Mouse (Mus musculus) forebrain, embryonic 10.5 days (tissue): ENCODE data around the gene Gabbr2. TPM values are rescaled to one million over a fixed set of nuclear protein-coding genes. Genes with fewer than 3 reads are reported as not detected.

ENCODE experiments used
- DNase-seq: peaks from one replicate; pipeline ENCODE4 v3.0.0-alpha.2; 2017; ENCODE audit warnings: low spot score; ENCODE audit errors: extremely low spot score
- H3K27ac ChIP-seq: fragments of 300-500 bp; sonication (generic); 2 replicates; pipeline ENCODE4 v1.5.1; 2016; ENCODE audit warnings: mild to moderate bottlenecking
- H3K27me3 ChIP-seq: fragments of 300-500 bp; sonication (generic); 2 replicates; pipeline ENCODE4 v1.6.1; 2016; ENCODE audit warnings: mild to moderate bottlenecking; ENCODE audit not compliant: poor library complexity, severe bottlenecking
- H3K36me3 ChIP-seq: fragments of 300-500 bp; sonication (generic); replicated peaks from 2 replicates; pipeline ENCODE4 v1.6.1; 2016; ENCODE audit warnings: mild to moderate bottlenecking, moderate library complexity
- H3K4me1 ChIP-seq: fragments of 300-500 bp; sonication (generic); 2 replicates; pipeline ENCODE4 v1.6.1; 2016
- H3K4me3 ChIP-seq: fragments of 300-500 bp; sonication (generic); 2 replicates; pipeline ENCODE4 v1.5.1; 2016; ENCODE audit warnings: mild to moderate bottlenecking, moderate library complexity
- H3K9me3 ChIP-seq: fragments of 300-500 bp; sonication (generic); 2 replicates; pipeline ENCODE4 v1.6.1; 2016; ENCODE audit warnings: mild to moderate bottlenecking, moderate library complexity
- WGBS: fragments of 180-500 bp; shearing (Covaris S2); methylation state at CpG from one replicate; pipeline ENCODE4 v1.1.7; 2016; 5-methylcytosine and 5-hydroxymethylcytosine counted together
- polyA plus RNA-seq: library from polyadenylated mRNA; unstranded; fragments of >200 nt; fragmentation: Nextera tagmentation; extraction: Ambion mirVana; gene quantifications from 2 replicates; pipeline ENCODE4 v1.2.1, GENCODE M21; 2016

The Gabbr2 gene
- polyA plus RNA-seq, 1 experiment from 2014 or later: 0.06 TPM

GRCm38 (mm10) chr4:46868181-46868580 lies 123.5 kb downstream of the Gabbr2 start:
- H3K36me3 ChIP-seq: no peaks in the 10 kb centered on the region
- peaks cover 16% of the 10 kb centered on the region for H3K27me3 ChIP-seq
- peaks cover 11% of the 10 kb centered on the region for H3K4me1 ChIP-seq
- no peak overlapping the region for H3K27ac ChIP-seq
- no peak overlapping the region for H3K4me3 ChIP-seq
- DNase-seq: no peak
- 90% methylated on average over 5 of the region's 5 CpGs for WGBS
- no peaks in the 10 kb centered on the region for H3K9me3 ChIP-seq

- Histone ChIP-seq H3K4me1 (peaks cover 15% of the 10 kb centered on the region), H3K4me3 (no peak overlapping the region), H3K27ac (no peak overlapping the region), H3K27me3 (peaks cover 16% of the 10 kb centered on the region), H3K36me3 (no peaks in the 10 kb centered on the region), H3K9me3 (no peaks in the 10 kb centered on the region)
- WGBS: 91% methylated on average over 10 of the region's 10 CpGs
- DNase-seq: no peak
These were observed 123.9 kb downstream of the Gabbr2 start for GRCm38 (mm10) chr4:46867779-46868178.

- Histone ChIP-seq H3K27ac (no peak overlapping the region), H3K4me1 (peaks cover 17% of the 10 kb centered on the region), H3K27me3 (peaks cover 7% of the 10 kb centered on the region; the same call in 1 of the 2 replicates), H3K36me3 (no peaks in the 10 kb centered on the region), H3K4me3 (no peak overlapping the region), H3K9me3 (no peaks in the 10 kb centered on the region)
- 82% methylated on average over 2 of the region's 2 CpGs for WGBS
- DNase-seq: no peak
These were observed 125.6 kb downstream of the Gabbr2 start for GRCm38 (mm10) chr4:46866070-46866469.

- DNase-seq: no peak
- WGBS: 83% methylated on average over 12 of the region's 12 CpGs
- H3K27me3 ChIP-seq: peaks cover 19% of the 10 kb centered on the region
These were observed 128.0 kb downstream of the Gabbr2 start for GRCm38 (mm10) chr4:46863721-46864120.

GRCm38 (mm10) chr4:46862677-46863076 lies 129.0 kb downstream of the Gabbr2 start:
- Histone ChIP-seq H3K4me3 (no peak overlapping the region), H3K9me3 (no peaks in the 10 kb centered on the region), H3K27me3 (peaks cover 22% of the 10 kb centered on the region), H3K4me1 (peaks cover 33% of the 10 kb centered on the region), H3K36me3 (no peaks in the 10 kb centered on the region), H3K27ac (no peak overlapping the region)
- WGBS: 92% methylated on average over 4 of the region's 4 CpGs
- no peak for DNase-seq

More at GRCm38 (mm10) chr4:46863721-46864120, 128.0 kb downstream of the Gabbr2 start:
- H3K4me3 ChIP-seq: no peak overlapping the region
- no peaks in the 10 kb centered on the region for H3K9me3 ChIP-seq
- peaks cover 28% of the 10 kb centered on the region for H3K4me1 ChIP-seq
- no peaks in the 10 kb centered on the region for H3K36me3 ChIP-seq
- no peak overlapping the region for H3K27ac ChIP-seq

- WGBS: 80% methylated on average over 6 of the region's 6 CpGs
- no peak overlapping the region for H3K27ac ChIP-seq
- DNase-seq: no peak
- H3K4me3 ChIP-seq: no peak overlapping the region
- no peaks in the 10 kb centered on the region for H3K9me3 ChIP-seq
- no peaks in the 10 kb centered on the region for H3K36me3 ChIP-seq
- peaks cover 39% of the 10 kb centered on the region for H3K27me3 ChIP-seq
- peaks cover 33% of the 10 kb centered on the region for H3K4me1 ChIP-seq
These were observed 131.1 kb downstream of the Gabbr2 start for GRCm38 (mm10) chr4:46860586-46860985.

GRCm38 (mm10) chr4:46858899-46859298 lies 132.8 kb downstream of the Gabbr2 start:
- Histone ChIP-seq H3K27me3 (peaks cover 45% of the 10 kb centered on the region), H3K27ac (0 out of 2 replicates have a peak overlapping the region, but pooled peaks have one; percentile 20), H3K9me3 (no peaks in the 10 kb centered on the region), H3K4me3 (no peak overlapping the region), H3K36me3 (no peaks in the 10 kb centered on the region), H3K4me1 (peaks cover 39% of the 10 kb centered on the region)
- DNase-seq: peak; percentile 43
- 32% methylated on average over 13 of the region's 13 CpGs for WGBS

- Histone ChIP-seq H3K36me3 (no peaks in the 10 kb centered on the region), H3K27me3 (peaks cover 58% of the 10 kb centered on the region), H3K4me1 (peaks cover 29% of the 10 kb centered on the region), H3K4me3 (no peak overlapping the region), H3K27ac (peak overlapping the region; percentile 70; the same call in 1 of the 2 replicates), H3K9me3 (no peaks in the 10 kb centered on the region)
- WGBS: 95% methylated on average over 8 of the region's 8 CpGs
- no peak for DNase-seq
These were observed 135.5 kb downstream of the Gabbr2 start for GRCm38 (mm10) chr4:46856145-46856544.

- peaks cover 52% of the 10 kb centered on the region for H3K27me3 ChIP-seq
- no peaks in the 10 kb centered on the region for H3K36me3 ChIP-seq
- WGBS: 61% methylated on average over 23 of the region's 23 CpGs
- peaks cover 29% of the 10 kb centered on the region for H3K4me1 ChIP-seq
- no peaks in the 10 kb centered on the region for H3K9me3 ChIP-seq
- H3K27ac ChIP-seq: peak overlapping the region; percentile 70
- H3K4me3 ChIP-seq: peak overlapping the region; percentile 25
- DNase-seq: no peak
These were observed 136.8 kb downstream of the Gabbr2 start for GRCm38 (mm10) chr4:46854686-46855385.

- DNase-seq: no peak
- 89% methylated on average over 12 of the region's 12 CpGs for WGBS
- Histone ChIP-seq H3K9me3 (no peaks in the 10 kb centered on the region), H3K4me1 (peaks cover 20% of the 10 kb centered on the region), H3K36me3 (no peaks in the 10 kb centered on the region), H3K27me3 (peaks cover 46% of the 10 kb centered on the region), H3K4me3 (0 out of 2 replicates have a peak overlapping the region, but pooled peaks have one; percentile 25), H3K27ac (peak overlapping the region; percentile 70)
These were observed 137.7 kb downstream of the Gabbr2 start for GRCm38 (mm10) chr4:46853852-46854460.

- DNase-seq: no peak
- Histone ChIP-seq H3K9me3 (peaks cover 5% of the 10 kb centered on the region; the same call in 1 of the 2 replicates), H3K36me3 (no peaks in the 10 kb centered on the region), H3K27ac (no peak overlapping the region), H3K27me3 (peaks cover 2% of the 10 kb centered on the region; the same call in 1 of the 2 replicates), H3K4me3 (no peak overlapping the region), H3K4me1 (peaks cover 10% of the 10 kb centered on the region; the same call in 1 of the 2 replicates)
These were observed 143.9 kb downstream of the Gabbr2 start for GRCm38 (mm10) chr4:46847745-46848144.

GRCm38 (mm10) chr4:46846396-46846795 lies 145.3 kb downstream of the Gabbr2 start:
- peaks cover 9% of the 10 kb centered on the region; the same call in 1 of the 2 replicates for H3K4me1 ChIP-seq
- H3K9me3 ChIP-seq: peaks cover 5% of the 10 kb centered on the region; the same call in 1 of the 2 replicates
- no peaks in the 10 kb centered on the region for H3K36me3 ChIP-seq
- 93% methylated on average over 10 of the region's 10 CpGs for WGBS
- H3K4me3 ChIP-seq: no peak overlapping the region
- DNase-seq: no peak
- H3K27ac ChIP-seq: no peak overlapping the region
- no peaks in the 10 kb centered on the region for H3K27me3 ChIP-seq
